Mouse (Mus musculus) heart, embryonic 14.5 days (tissue): ENCODE results near the gene Zfp239. TPM values are rescaled to one million over a fixed set of nuclear protein-coding genes. Genes with fewer than 3 reads are reported as not detected.

Experiments
- ATAC-seq: fragments of 200-750 bp; cut with Nextera tagmentation; 2 replicates; pipeline ENCODE4 v1.8.0; 2017; ENCODE audit warnings: low read depth, moderate TSS enrichment; ENCODE audit not compliant: insufficient number of reproducible peaks, insufficient read depth, low FRiP score
- H3K27ac ChIP-seq, 2 experiments: fragments of 200-500 bp in 1 of 2; fragments of 300-500 bp in 1 of 2; sonication (generic) in 1 of 2; replicated peaks in 1 of 2; 2 replicates each; pipeline ENCODE4 v1.5.1; 2012 to 2014; ENCODE audit warnings: low read depth in 2 of 2, low read length in 2 of 2, control low read depth in 1 of 2, mild to moderate bottlenecking in 1 of 2, mixed read lengths in 1 of 2; ENCODE audit not compliant: control insufficient read depth in 1 of 2, insufficient read depth in 1 of 2
- H3K27me3 ChIP-seq: fragments of 300-500 bp; sonication (generic); 2 replicates; pipeline ENCODE4 v1.6.1; 2014; ENCODE audit warnings: mild to moderate bottlenecking, low read length, control low read depth; ENCODE audit not compliant: control insufficient read depth, insufficient read depth
- H3K36me3 ChIP-seq: fragments of 300-500 bp; sonication (generic); 2 replicates; pipeline ENCODE4 v1.6.1; 2014; ENCODE audit warnings: mild to moderate bottlenecking, control low read depth, low read length, mixed read lengths; ENCODE audit not compliant: control insufficient read depth, insufficient read depth
- H3K4me1 ChIP-seq, 2 experiments: fragments of 200-500 bp in 1 of 2; fragments of 300-500 bp in 1 of 2; sonication (generic) in 1 of 2; 2 replicates each; pipeline ENCODE4 v1.6.1; 2012 to 2014; ENCODE audit warnings: low read length in 2 of 2, control low read depth in 1 of 2, mixed read lengths in 1 of 2; ENCODE audit not compliant: control insufficient read depth in 2 of 2, insufficient read depth in 2 of 2
- H3K4me2 ChIP-seq: fragments of 300-500 bp; sonication (generic); 2 replicates; pipeline ENCODE4 v1.6.1; 2014; ENCODE audit warnings: mild to moderate bottlenecking, low read length
- H3K4me3 ChIP-seq, 2 experiments: fragments of 200-500 bp in 1 of 2; fragments of 300-500 bp in 1 of 2; sonication (generic) in 1 of 2; 2 replicates each; pipeline ENCODE4 v1.5.1; 2012 to 2014; ENCODE audit warnings: low read length in 2 of 2, mild to moderate bottlenecking in 2 of 2, control low read depth in 1 of 2, low read depth in 1 of 2, moderate library complexity in 1 of 2; ENCODE audit not compliant: control insufficient read depth in 1 of 2, insufficient read depth in 1 of 2
- H3K9ac ChIP-seq: fragments of 300-500 bp; sonication (generic); 2 replicates; pipeline ENCODE4 v1.6.1; 2014; ENCODE audit warnings: mild to moderate bottlenecking, low read length
- H3K9me3 ChIP-seq: fragments of 300-500 bp; sonication (generic); 2 replicates; pipeline ENCODE4 v1.6.1; 2016; ENCODE audit warnings: low read length, control low read depth; ENCODE audit not compliant: control insufficient read depth
- WGBS: fragments of 180-500 bp; shearing (Covaris S2); extraction: QIAGEN DNeasy Blood & Tissue Kit; methylation state at CpG from one replicate; pipeline ENCODE4 v1.1.7; 2014; 5-methylcytosine and 5-hydroxymethylcytosine counted together
- polyA plus RNA-seq: library from polyadenylated mRNA; unstranded; fragments of >200 nt; fragmentation: Nextera tagmentation; extraction: Ambion mirVana; gene quantifications from 2 replicates; pipeline ENCODE4 v1.2.1, GENCODE M21; 2014

Zfp239 gene
- polyA plus RNA-seq, result 0.96 and 1.7 TPM in 2 replicates

- Histone ChIP-seq H3K4me2 (peak within 1 kb of the TSS; percentile 99), H3K36me3 (no peaks in the 10 kb centered on the region), H3K4me1 (peaks cover 3 to 4% of the 10 kb centered on the region in 2 experiments; a peak in 2 of 4 replicates), H3K9ac (peak within 1 kb of the TSS; percentile 72), H3K27ac (no peak within 1 kb of the TSS), H3K27me3 (no peaks in the 10 kb centered on the region), H3K4me3 (peak within 1 kb of the TSS; percentile 71 to 72), H3K9me3 (no peaks in the 10 kb centered on the region)
- 61% methylated on average over 6 of the region's 6 CpGs for WGBS
- no peak for ATAC-seq
These were observed at the start of gene Zfp239 for GRCm38 (mm10) chr6:117861848-117862247. Zfp239 (plus strand) TSS chr6:117862100.

- H3K9me3 ChIP-seq, result no peaks in the 10 kb centered on the region
- H3K27ac ChIP-seq, result no peak overlapping the region
- no peaks in the 10 kb centered on the region for H3K36me3 ChIP-seq
- H3K4me2 ChIP-seq, result no peak overlapping the region
- no peaks in the 10 kb centered on the region for H3K27me3 ChIP-seq
- no peak overlapping the region for H3K9ac ChIP-seq
- no peaks in the 10 kb centered on the region for H3K4me1 ChIP-seq
- ATAC-seq, result no peak
- H3K4me3 ChIP-seq, result no peak overlapping the region
These were observed 47.2 kb upstream of the Zfp239 start for GRCm38 (mm10) chr6:117814681-117815080.

- Histone ChIP-seq H3K36me3 (no peaks in the 10 kb centered on the region), H3K9me3 (no peaks in the 10 kb centered on the region), H3K4me1 (no peaks in the 10 kb centered on the region), H3K4me3 (no peak overlapping the region), H3K4me2 (no peak overlapping the region), H3K27ac (no peak overlapping the region), H3K27me3 (no peaks in the 10 kb centered on the region), H3K9ac (no peak overlapping the region)
- ATAC-seq, result no peak
- 66% methylated on average over 5 of the region's 5 CpGs for WGBS
These were observed 44.8 kb upstream of the Zfp239 start for GRCm38 (mm10) chr6:117817108-117817541.

DNA sequence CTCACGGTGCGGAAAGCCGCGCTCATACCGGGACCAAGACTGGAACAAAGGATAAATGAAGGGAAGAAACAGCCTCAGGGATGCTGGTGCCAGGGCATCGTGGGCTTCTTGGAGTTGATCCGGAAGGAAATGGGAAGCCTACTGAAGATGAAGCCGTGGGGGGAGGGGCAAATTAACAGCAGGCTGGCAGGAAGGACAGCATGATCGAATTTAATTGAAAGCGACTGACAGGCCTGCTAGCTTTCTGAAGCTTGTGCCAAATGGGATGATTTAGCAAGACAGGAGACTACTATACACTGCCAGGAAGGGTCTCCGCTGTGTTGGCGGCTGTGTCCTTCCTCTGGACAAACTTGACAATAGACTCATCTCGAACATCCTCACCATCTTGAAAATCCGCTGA, 41.6 kb upstream of the Zfp239 start:
- Histone ChIP-seq H3K36me3 (no peaks in the 10 kb centered on the region), H3K4me3 (no peak overlapping the region), H3K4me2 (no peak overlapping the region), H3K9ac (no peak overlapping the region), H3K4me1 (no peaks in the 10 kb centered on the region), H3K9me3 (no peaks in the 10 kb centered on the region), H3K27me3 (no peaks in the 10 kb centered on the region), H3K27ac (no peak overlapping the region)
- no peak for ATAC-seq
- WGBS, result 91% methylated on average over 14 of the region's 14 CpGs

GRCm38 (mm10) chr6:117825369-117825768, 36.5 kb upstream of the Zfp239 start:
- no peak overlapping the region for H3K9ac ChIP-seq
- H3K9me3 ChIP-seq, result no peaks in the 10 kb centered on the region
- no peak overlapping the region for H3K27ac ChIP-seq
- no peaks in the 10 kb centered on the region for H3K4me1 ChIP-seq
- H3K4me3 ChIP-seq, result no peak overlapping the region
- H3K4me2 ChIP-seq, result no peak overlapping the region
- no peak for ATAC-seq
- H3K36me3 ChIP-seq, result no peaks in the 10 kb centered on the region
- WGBS, result 23% methylated on average over 4 of the region's 4 CpGs
- H3K27me3 ChIP-seq, result peaks cover 15% of the 10 kb centered on the region

DNA sequence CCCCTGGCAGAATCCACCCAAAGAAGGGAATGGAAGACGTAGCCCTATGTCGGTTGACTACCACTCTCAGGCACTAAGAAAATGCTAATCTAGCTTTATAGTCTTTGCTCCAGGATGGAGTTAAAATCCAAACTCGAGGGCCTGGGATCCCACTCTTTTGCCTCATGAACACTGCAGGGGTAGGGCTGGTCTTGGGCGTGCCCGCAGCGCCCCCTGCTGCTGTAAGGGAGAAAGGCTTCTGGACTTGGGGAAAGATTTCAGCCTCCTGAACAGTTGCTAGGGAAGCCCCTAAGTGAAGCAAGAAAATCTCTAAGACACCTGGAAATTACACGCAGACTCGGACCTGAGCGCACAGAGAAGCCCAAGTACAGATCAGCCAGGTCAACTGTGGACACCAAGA, 33.6 kb upstream of the Zfp239 start:
- Histone ChIP-seq H3K4me3 (no peak overlapping the region), H3K36me3 (no peaks in the 10 kb centered on the region), H3K9me3 (no peaks in the 10 kb centered on the region), H3K4me2 (no peak overlapping the region), H3K4me1 (no peaks in the 10 kb centered on the region), H3K27ac (no peak overlapping the region), H3K27me3 (peaks cover 15% of the 10 kb centered on the region), H3K9ac (no peak overlapping the region)
- no peak for ATAC-seq
- 14% methylated on average over 9 of the region's 9 CpGs for WGBS

DNA sequence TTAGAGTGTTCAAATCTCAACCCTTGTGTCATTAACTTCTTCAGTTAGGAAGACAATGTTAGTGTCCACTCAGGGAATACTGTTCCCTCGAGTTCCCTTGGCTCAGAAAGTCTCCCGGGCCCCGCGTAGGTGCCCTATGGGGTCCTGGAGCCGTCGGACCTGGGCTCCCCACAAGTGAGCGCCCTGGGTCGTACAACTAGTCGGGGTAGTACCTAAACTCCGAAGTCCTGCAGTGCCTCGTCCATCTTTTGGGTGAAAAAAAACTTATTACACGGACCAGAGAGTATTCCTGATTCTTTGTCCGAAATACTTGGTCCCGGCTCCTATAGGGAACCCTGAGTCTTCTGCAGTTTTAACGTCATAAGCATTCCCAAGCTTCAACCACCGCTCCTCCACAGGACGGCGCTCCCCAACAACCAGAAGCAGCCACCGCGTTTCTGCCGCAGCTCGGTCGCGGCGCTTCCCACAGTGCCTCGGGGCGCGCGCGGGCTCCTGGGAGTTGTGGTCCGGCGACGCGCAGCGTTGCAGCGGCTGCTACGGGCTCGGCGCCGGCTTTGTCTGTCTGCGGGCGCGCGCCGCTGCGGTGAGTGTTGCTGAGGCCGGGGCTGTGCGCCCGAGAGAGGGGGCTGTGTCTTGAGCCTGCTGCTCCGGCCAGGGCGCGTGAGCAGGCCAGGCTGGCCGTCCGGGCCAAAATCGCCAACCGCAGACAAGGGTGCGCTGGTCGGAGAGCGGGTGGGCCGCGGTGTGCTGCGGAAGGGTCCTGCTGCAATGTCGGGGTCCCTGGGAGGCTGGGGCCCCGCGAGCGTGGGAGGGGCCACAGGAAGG, 21.0 kb upstream of the Zfp239 start, which contains the start of gene Zfp637:
TSS of gene Zfp637 (plus strand) at position 495 of the 825 bp plus-strand sequence.
- peak within 1 kb of the TSS; percentile 80 to 84 for H3K4me3 ChIP-seq
- no peaks in the 10 kb centered on the region for H3K27me3 ChIP-seq
- no peaks in the 10 kb centered on the region for H3K9me3 ChIP-seq
- H3K4me2 ChIP-seq, result peak within 1 kb of the TSS; percentile 91
- peak within 1 kb of the TSS; percentile 96 for H3K9ac ChIP-seq
- WGBS, result under 1% methylated on average over 66 of the region's 66 CpGs
- peak within 1 kb of the TSS; percentile 84 to 88 for H3K27ac ChIP-seq
- H3K36me3 ChIP-seq, result peaks cover 30% of the 10 kb centered on the region
- H3K4me1 ChIP-seq, result peaks cover 0 to 7% of the 10 kb centered on the region in 2 experiments; a peak in 2 of 4 replicates
- peak; percentile 97 for ATAC-seq
